Mouse (Mus musculus) left cerebral cortex, adult 18-20 months (tissue): ENCODE measurements around the gene Hdac5. TPM values are rescaled to one million over a fixed set of nuclear protein-coding genes. Genes with fewer than 3 reads are reported as not detected.

ENCODE experiments used
- DNase-seq, 2 experiments: peaks; one replicate each; pipeline ENCODE4 v3.0.0; 2021 to 2022; ENCODE audit warnings: low spot score in 2 of 2, mixed read lengths in 1 of 2
- long read RNA-seq, 2 experiments: library from polyadenylated mRNA; stranded (forward); transcript quantifications; one replicate each; pipeline ENCODE4 v2.0.0; 2021
- total RNA-seq, 2 experiments: library from RNA; stranded (reverse); gene quantifications; 2 replicates each; pipeline ENCODE4 v1.2.3; 2021

Hdac5 gene
- total RNA-seq = 100 to 1,000 TPM; 298 to 303 TPM
- long read RNA-seq, experiment 1, transcript Hdac5-204 (27 exons, 3,788 nt) = major isoform, 16 of 143 reads
- long read RNA-seq, experiment 1, partial matches to known transcripts = 50 of 143 reads
- long read RNA-seq, experiment 1, other reads (novel, unspliced or antisense) = 74 of 143 reads
- long read RNA-seq, experiment 2, transcript Hdac5-204 (27 exons, 3,788 nt) = major isoform, 7 of 77 reads
- long read RNA-seq, experiment 2, partial matches to known transcripts = 36 of 77 reads
- long read RNA-seq, experiment 2, other reads (novel, unspliced or antisense) = 32 of 77 reads

DNA sequence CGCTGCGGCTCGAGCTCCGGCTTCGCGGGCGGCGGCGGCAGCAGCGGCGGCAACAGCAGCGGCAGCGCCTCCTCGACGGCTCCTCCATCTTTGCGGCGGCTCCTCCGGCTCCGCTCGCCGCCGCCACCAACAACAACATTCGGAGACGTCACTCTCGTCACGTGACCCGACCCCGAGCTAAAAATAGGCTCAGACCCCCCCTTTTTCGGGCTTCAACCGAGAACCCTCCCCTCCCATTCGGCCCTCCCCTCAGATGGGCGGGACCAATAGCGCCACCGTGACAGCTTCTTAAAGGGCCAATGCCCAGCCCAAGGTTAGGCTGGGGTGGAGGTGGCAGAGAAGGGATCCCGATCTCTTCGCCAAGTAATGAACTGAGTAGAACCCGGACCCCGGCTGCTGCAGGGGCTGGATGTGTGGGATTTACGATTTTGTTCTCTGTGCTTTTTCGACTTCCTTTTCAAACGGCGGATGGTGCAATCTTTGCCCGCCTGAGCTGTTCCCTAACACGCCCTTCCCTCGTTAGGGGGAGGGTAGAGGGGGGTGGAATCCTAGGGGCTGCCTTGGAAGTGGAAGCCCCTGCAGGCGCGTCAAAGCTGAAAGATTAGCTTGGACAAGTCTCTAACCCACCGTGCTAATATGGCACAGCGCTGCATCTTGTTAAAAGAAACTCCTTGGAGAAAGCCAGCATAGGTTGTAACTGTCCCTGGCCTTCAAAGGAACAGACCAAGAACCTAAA is at the start of gene Hdac5:
Hdac5 (minus strand) TSS at position 161 of the 736 bp plus-strand sequence.
- DNase-seq = peak; percentile 97 to 99

DNA sequence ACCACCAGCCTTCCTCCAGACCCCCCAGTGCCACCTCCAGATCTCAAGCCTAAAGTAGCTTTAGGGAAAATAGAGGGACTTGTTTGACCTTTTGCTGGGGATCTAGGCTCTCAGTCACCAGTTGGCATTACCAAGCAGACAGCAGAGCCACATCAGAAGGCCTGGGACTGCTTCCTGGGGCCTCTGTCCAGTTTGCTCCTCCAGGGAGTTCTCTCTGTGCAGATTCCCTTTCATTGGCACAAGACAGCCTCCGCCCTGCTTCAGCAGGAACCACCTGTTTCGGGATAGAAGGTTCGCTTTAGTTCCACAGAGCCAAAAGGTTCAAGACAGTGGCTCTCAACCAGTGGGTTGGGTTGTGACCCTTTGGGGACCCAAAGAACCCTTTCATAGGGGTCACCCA is 49.6 kb upstream of the Hdac5 start:
- DNase-seq = no peak

DNA sequence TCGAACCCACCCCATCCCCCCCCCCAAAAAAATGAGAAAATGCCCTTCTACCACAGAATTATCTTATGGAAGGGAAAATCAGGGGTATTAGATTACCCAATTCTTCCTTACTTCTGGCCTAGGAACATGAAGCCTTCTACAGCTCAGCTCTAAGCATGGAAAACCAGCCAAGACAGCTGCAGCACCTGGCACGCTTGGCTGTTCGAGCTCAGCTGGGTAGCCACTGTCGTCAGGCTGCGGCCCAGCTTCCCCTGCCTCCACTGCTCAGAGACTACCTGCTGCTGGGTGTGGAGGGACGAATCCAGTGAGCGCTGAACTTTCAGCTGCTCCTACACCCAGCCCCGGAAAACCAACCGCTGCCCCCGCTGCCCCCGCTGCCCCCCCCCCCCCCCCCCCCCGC is 47.8 kb upstream of the Hdac5 start:
- no peak for DNase-seq

DNA sequence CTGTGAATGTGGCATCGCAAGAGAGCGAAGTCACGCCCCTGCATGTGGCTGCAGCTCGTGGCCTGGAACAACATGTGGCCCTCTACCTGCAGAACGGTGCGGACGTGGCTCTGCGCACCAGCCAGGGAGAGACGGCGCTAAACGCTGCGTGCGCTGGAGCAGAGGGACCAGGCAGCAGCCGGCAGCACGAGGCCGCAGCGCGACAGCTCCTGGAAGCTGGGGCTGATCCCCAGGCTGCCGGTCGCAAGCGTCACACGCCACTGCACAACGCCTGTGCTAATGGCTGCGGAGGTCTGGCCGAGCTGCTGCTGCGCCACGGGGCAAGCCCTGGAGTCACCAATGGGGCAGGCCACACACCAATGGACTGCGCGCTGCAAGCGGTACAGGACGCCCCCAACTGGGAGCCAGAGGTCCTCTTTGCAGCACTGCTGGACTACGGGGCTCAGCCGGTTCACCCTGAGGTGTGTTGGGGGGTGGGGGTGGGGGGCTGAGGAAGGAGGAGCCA is 46.5 kb upstream of the Hdac5 start:
- DNase-seq = peak; percentile 34 to 46

DNA sequence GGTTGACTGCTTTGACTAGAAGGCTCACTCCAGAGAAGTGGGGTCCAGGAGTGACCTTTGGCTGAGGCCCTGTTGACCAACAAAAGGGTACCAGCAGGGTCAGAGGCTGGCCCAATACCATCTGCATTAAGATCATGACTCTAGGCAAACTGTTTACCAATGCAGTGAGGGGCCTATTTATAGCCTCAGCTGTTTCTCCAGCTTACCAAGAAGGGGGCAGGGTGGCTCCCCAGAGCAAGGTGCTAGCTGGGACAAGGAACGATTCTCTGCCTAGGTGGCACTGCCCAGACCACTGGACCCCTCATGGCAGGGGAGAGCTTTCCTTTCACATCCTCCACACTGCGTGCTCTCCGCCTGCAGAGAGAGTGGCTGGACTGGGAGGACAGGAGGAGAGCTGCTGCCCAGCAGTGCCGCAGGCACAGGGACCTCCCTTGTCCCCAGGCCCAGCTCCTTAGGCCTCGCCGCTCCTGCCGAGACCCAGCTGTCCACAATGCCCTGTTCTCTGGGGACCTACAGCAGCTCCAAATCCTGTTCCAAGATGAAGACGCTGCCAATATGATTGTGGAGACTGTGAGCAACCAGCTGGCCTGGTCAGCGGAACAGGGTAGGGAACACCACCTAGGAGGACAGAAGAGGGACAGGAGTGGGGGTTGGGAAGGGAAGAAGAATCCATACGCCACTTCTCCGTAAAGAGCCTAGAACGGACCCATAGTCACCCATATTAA is 38.7 kb upstream of the Hdac5 start, which contains the start of gene Asb16:
Asb16 (plus strand) TSS at position 224 of the 725 bp plus-strand sequence.
- DNase-seq = no peak

DNA sequence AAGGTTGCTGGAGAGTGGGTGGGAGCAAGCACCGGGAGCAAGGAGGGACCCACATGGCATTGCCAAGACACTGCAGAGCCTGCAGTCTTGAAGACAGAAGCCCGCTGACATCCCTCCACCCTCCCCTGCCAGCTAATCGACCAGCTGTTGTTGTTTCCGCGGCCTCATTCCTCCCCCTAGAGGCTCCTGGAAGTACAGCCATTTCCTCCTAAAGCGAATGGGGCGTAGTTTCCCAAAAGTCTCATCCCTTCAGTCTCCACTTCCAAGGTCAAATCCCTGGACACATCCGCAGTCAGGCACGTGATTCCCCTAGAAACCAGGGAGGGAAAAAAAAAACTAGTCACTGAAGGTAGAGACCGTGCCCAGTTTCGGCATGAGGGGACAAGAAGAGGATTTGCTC is 37.5 kb upstream of the Hdac5 start:
- peak; percentile 69 to 70 for DNase-seq

DNA sequence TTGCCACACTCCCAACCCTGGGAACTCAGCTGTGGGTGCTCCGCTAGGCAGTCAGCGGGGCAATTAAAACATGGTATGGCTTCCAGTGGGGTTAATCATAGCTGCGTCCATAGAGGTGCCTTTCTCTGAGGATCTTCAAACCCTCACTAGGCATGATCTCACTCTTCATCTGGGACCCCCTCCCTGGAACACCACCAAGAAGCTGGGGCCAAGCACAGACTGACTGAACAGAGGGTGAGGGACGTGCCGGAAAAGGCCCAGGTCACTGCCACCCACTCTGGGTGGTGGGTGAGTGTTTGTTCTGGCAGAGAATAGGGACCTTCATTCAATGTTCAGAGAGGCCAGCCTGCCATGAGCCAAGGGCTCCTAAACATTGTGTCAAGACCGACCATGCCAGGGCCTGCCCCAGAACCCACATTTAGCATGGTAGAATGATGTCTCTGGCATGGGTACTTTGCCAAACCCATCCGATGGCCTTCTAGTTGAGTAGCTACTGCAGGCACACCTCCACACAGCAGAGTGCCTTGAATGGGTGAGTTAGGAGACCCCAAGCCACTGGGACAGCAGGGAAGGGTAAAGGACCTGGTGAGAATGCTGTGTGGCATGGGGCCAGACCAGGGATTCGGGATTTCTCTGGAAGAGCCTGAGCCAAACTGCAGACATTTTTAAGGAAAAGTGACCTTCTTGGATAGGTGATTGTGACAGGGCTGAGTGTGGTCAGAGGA is 36.8 kb upstream of the Hdac5 start:
- no peak for DNase-seq

DNA sequence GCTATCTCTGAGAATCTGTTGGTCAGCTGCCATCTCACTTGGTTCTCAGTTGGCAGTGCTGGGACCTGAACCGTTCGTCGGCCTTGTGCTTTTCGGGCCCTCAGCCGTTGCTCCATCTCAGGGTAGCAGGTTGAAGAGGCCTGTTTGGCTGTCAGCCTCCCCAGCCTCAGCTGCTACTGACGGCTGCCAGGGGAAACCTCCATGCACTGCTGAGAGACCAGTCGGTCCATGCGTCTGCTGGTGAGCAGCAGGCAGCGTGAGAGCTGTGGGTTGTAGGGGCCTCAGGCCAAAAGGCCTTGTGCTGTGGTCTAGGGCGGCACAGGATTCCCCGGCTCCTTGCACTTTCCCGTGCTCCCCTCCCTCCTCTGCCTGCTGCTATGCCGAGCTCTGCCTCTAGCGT is 35.9 kb upstream of the Hdac5 start:
- DNase-seq = no peak

DNA sequence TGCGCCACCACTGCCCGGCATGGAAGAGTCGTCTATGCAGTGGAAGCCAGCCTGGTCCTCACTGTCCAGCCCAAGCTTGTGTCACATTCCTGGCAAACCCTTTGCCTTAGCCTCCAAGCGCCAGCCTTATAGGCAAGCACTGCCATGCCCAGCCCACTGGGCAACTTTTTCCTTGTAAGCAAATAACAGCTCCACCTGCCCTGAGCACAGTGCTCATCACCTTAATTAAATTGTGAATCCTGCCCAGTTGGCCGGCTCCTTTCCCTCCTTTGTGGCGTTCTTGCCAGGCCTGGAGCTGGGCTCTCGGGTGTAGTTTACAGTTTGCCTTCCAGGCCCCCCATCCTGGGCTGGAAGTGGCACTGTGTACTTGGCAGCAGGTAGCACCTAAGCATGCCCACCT is 33.2 kb upstream of the Hdac5 start:
- no peak for DNase-seq

DNA sequence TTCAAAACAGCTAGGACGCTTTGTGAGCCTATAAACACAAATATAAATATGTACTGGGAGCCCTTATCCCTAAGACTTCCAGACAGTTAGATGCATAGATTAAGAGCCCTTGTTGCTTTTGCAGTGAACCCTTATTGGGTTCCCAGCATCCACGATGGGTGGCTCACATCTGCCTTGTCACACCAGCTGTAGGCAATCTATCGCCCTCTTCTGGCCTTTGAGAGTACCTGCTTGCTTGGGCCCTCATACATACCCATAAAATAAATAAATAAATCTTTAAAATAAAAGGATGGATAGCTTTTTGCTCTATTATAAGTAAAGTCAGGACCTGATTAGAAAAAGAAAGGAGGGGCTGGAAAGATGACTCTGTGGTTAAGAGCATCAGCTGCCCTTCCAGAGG is 28.6 kb upstream of the Hdac5 start:
- no peak for DNase-seq

DNA sequence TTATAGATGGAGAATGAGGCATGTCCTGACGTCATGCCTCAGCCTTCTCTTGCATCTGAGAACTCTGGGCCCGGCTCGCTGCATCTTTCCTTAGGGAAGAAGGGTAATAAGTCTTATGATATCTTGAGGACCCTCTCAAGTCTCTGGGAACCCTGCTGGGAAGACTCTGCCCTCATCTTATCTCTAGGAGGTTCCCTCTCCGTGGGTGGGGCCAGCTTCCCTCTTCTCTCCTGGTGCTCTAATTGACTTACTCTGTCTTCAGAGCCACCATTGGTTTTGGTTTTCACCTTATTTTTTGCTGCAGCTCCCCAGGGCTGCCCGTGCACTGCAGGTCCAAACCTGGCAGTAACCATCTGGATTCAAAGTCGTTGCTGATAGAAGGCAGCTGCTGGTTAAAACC is 28.1 kb upstream of the Hdac5 start:
- no peak for DNase-seq

DNA sequence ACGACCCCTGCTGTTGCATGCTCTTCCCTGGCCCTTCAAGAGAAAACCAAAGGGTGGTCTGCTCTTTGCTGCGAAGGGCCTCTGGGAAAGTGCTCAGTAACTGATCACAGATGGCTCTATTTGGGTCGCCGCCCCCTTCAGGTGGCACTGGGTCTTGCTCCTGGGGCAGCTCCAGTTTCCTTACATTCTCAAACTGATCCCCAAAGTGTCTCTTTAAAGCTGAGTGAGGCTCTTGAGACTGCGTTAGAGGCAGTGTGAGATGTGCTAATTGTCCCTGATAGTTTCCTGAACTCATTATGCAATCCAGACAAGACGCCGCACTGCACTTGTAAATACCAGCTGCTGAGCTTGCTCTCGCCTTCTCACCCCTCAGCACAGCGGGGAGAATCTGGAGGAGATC is 27.5 kb upstream of the Hdac5 start:
- no peak for DNase-seq

DNA sequence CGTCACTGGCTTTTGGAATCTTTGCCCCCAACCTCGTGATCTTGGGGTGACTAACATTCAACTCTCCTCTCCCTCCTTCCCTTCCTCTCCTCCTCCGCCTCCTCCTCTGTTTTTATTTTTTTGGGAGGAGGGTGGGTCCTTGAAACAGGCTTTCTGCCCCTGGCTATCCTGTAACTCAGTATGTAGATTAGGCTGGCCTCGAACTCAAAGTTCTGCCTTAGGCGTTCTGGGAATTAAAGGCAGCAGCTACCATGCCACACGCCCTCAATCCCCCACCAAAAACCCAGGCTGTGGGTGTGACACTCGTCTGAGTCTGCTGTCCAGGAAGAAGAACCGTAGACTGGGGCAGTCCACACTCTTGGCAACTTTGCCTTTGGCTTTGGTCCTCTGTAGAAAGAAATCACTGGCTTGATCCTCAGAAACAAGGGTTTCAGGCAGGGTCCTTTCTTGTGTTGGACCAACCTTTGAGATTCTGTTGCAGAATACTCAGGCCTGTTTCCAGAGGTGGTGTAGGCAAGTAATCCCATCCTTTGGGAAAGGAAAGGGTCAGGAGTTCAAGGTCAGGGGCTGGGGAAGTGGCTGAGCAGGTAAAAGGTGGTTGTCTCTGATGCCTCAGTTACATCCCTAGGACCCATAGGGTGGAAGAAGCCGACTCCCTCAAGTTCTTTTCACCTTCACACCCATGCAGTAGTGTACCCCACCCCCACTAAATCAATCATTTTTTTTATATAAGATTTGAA is 19.6 kb upstream of the Hdac5 start:
- no peak for DNase-seq

DNA sequence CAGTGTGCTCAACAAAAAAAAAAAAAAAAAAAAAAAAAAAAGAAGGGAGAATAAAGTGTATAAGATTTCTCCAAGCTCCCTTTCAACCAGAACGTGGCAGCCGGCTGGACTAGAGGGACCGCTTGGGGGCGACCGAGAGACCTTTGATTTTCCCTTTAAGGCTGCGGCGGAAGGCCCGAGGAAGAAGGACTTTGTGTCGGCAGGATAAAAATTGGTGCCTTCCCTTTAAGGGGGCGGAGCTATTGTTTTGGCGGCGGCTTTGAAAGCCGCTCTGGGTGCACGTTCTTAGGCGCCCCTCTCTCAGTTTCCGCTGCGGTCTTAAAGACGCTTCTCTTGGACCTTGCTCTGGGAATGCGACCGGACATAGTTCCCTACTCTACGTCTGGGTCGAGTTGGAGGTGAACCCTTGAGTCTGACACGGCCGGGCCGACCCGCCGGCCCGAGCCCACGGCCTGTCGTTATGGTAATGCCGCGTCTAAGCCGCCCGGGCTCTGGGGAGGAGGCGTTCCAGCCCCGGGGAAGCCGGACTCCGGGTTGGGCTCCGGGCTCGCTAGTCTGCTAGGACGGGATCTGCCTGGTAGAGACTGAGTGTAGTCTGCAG is 18.8 kb upstream of the Hdac5 start, which contains the start of gene BC030867:
BC030867 (plus strand) TSS at position 253 of the 601 bp plus-strand sequence.
- DNase-seq = peak; percentile 93 to 96

DNA sequence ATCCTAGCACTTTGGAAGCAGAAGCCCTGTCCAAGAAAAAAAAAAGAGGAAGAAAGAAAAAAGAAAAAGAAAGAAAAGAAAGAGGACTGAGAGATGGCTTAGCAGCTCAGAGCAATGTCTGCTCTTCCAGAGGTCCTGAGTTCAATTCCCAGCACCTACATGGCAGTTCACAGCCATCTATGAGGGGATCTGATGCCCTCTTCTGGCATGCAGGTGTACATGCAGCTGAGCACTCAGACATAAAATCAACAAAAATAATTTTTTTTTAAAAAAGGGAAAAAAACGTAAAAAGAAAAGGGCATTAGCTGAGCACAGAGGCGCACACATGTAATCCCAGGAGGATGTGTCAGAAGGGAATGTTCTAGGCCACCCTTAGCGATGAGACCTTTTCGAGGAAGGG is 16.9 kb upstream of the Hdac5 start:
- no peak for DNase-seq

DNA sequence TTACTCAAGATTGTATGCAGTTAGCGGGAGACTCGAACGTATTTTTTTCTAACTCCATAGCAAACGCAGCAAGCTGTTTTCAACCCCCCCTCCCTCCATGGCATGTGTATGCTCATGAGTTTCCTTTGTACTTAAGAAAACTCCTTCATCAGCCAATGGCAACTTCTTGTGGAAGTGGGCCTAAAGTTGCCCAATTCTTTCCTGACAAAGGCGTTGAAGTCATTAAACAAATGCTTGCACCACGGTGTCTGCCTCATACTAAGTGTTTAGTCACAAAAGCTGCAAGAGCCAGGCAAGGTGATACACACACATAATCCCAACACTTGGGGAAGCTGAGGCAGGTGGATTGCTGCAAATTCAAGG is 16.3 kb upstream of the Hdac5 start:
- DNase-seq = no peak

DNA sequence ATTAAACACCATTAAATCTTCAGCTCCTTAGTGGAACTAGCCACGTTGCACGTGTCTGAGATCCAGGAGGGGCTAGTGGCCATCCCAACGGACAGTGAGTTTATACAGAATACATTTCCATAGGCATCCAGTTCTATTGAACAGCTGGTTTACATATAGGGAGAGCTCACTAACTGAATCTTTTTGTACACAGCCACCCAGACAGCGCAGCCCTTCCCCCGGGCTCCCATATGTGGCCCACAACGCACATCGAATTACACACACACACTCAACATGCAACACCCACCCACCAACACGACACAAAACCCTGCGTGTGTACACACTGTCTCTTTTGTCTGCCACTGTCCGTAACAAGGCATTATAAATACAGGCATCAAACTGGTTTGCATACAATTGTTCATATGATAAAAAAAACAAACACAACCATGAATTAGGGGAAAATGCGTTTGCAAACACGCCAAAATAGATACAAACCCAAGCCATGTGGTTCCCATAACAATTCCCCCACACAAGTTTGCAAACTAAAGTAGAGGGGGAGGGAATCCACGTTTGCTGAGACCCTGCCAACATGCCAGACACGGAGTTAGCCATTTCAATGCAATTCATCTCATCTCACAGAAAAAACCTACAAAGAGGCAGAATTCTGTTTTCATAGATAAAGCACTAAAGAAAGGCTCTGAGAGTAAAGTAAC is 15.8 kb upstream of the Hdac5 start:
- no peak for DNase-seq

DNA sequence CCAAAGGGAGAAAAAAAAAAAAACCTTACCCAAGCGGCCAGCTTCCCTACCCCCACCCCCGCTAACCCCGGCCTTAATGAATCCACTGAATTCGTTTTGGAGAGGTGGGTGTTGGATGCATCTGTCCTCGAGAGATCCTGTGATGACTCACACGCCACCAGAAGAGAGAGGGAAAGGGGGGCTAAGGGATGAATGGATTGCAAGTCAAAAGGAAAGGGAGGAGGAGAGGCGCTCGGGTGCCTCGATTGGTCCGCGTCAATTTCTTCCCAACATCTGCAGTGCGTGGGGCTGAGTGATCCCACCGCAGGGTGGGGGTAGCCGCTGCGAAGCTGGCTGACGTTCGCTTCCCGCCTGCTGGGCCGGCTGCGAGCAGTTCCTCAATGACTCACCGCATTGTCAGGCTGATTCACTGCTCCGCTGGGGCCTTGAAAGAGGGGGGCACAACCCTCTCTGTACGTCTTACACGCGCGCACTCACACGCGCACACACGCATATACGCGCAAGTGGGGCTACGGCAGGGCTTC is 15.0 kb upstream of the Hdac5 start:
- DNase-seq = peak; percentile 78 to 84

DNA sequence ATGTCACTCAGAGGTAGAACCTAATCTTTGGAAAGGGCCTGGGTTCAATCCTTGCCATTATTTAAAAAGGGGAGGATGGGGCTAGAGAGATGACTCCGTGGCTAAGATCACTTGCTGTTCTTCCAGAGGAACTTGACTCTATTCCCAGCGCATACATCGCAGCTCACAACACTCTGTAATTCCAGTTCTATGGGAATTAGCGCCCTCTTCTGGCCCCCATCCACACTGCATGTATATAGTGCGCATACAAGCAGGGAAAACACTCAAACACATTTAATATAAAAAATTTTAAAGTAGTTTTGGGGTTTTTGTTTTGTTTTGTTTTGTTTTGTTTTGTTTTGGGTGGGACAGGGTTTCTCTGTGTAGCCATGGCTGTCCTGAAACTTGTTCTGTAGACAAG is 11.9 kb upstream of the Hdac5 start:
- DNase-seq = no peak
